30 mouse cellular contexts compared by ENCODE assay signal in the genomic region with DNA sequence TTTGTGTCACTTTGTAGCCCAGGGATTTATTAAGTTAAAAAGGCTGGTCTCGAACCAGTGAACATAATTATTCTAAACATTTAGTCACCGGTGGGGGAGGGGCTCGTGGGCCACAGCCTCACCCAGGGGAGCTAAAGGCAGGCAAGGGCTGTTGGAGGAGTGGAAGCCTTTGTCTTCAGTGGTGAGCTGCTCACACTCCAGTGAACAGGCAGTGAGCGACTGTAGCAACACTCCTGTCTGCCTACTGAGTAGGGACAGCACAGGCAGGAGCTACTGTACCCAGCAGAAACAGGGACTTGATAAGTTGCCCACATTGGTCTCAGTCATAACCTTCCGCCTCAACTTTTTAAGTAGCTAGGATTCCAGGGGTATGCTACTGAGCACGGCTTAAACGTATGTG. TPM values are rescaled to one million over a fixed set of nuclear protein-coding genes. Genes with fewer than 3 reads are reported as not detected.
DNase-seq lines count a peak whose midpoint lies in the region; ATAC-seq and TF ChIP-seq lines count a peak whose summit lies in the region.
"Had no signal": no experiment of that assay in that cellular context is flagged by ENCODE, and none has a peak within 500 bp of the region (broad histone marks: within the 10 kb centered on the region; RNA-seq: fewer than 3 reads in every experiment).

No protein-coding gene starts in this region.

- peak overlapping the region; percentile 60 for H3K27ac ChIP-seq in forebrain, embryonic 10.5 days
- no peak overlapping the region for H3K27ac ChIP-seq in forebrain, embryonic 11.5 days (ENCODE audit: low read depth, low read length)
- peak overlapping the region; percentile 68; the same call in 1 of the 2 replicates for H3K27ac ChIP-seq in hindbrain, embryonic 10.5 days
- H3K27ac ChIP-seq in hindbrain, embryonic 11.5 days (ENCODE audit: low read depth, low read length), result no peak overlapping the region
- peak overlapping the region; percentile 15; the same call in 1 of the 2 replicates for H3K27ac ChIP-seq in kidney, postnatal 0 days
- H3K27ac ChIP-seq in embryonic facial prominence, embryonic 10.5 days (replicated peaks), result peak overlapping the region; percentile 25; the same call in 1 of the 2 replicates
- H3K27ac ChIP-seq: gastrocnemius, adult 2 months; hindbrain, embryonic 12.5 days; layer of hippocampus, adult 2 months; left cerebral cortex, adult 2 months; limb, embryonic 15.5 days; liver, embryonic 14.5 days; stomach, postnatal 0 days had no signal

- peaks cover 23% of the 10 kb centered on the region for H3K4me1 ChIP-seq in forebrain, embryonic 10.5 days
- H3K4me1 ChIP-seq in forebrain, embryonic 11.5 days (replicated peaks; ENCODE audit: control insufficient read depth, insufficient read depth, low read length), result no peaks in the 10 kb centered on the region
- peaks cover 51% of the 10 kb centered on the region for H3K4me1 ChIP-seq in hindbrain, embryonic 10.5 days (replicated peaks)
- H3K4me1 ChIP-seq in hindbrain, embryonic 11.5 days (replicated peaks; ENCODE audit: control insufficient read depth, insufficient read depth, low read length), result no peaks in the 10 kb centered on the region
- H3K4me1 ChIP-seq in kidney, postnatal 0 days (replicated peaks; ENCODE audit: insufficient read depth, low read length), result no peaks in the 10 kb centered on the region; the same call in 1 of the 2 replicates
- H3K4me1 ChIP-seq in embryonic facial prominence, embryonic 10.5 days, result peaks cover 39% of the 10 kb centered on the region

- DNase-seq in forebrain, embryonic 10.5 days (ENCODE audit: extremely low spot score, low spot score), result no peak
- DNase-seq in forebrain, embryonic 11.5 days (ENCODE audit: low spot score), result no peak
- no peak for DNase-seq in hindbrain, embryonic 10.5 days (ENCODE audit: low spot score)
- no peak for DNase-seq in hindbrain, embryonic 11.5 days (ENCODE audit: low spot score)
- no peak for DNase-seq in kidney, postnatal 0 days (ENCODE audit: low spot score)
- no peak for DNase-seq in kidney, adult 8-10 months
- no peak for DNase-seq in embryonic facial prominence, embryonic 10.5 days (ENCODE audit: low spot score)
- no peak for DNase-seq in frontal cortex, postnatal 36 days (ENCODE audit: low spot score in 2 of 2)
- DNase-seq: cerebellum, adult 18-20 months; cerebellum, postnatal 10 days; gastrocnemius, adult 2 months; gastrocnemius, postnatal 36 days; heart, adult 18-20 months; kidney, postnatal 25 days; lung, embryonic 14.5 days; lung, postnatal 14 days; right cerebral cortex, postnatal 4 days; thymus, adult 18-20 months; thymus, postnatal 25 days had no signal

- H3K9me3 ChIP-seq in forebrain, embryonic 10.5 days, result no peaks in the 10 kb centered on the region
- H3K9me3 ChIP-seq in forebrain, embryonic 11.5 days (ENCODE audit: control insufficient read depth, low read length), result no peaks in the 10 kb centered on the region
- no peaks in the 10 kb centered on the region for H3K9me3 ChIP-seq in hindbrain, embryonic 10.5 days
- no peaks in the 10 kb centered on the region for H3K9me3 ChIP-seq in hindbrain, embryonic 11.5 days (ENCODE audit: control insufficient read depth, low read length)
- H3K9me3 ChIP-seq in kidney, postnatal 0 days (replicated peaks; ENCODE audit: low read length), result no peaks in the 10 kb centered on the region
- no peaks in the 10 kb centered on the region for H3K9me3 ChIP-seq in embryonic facial prominence, embryonic 10.5 days
- H3K9me3 ChIP-seq: embryonic facial prominence, embryonic 15.5 days; G1E; hindbrain, embryonic 12.5 days; limb, embryonic 15.5 days had no signal

- H3K9ac ChIP-seq in forebrain, embryonic 11.5 days (ENCODE audit: low read length), result no peak overlapping the region
- no peak overlapping the region for H3K9ac ChIP-seq in hindbrain, embryonic 11.5 days (ENCODE audit: low read depth, low read length)
- H3K9ac ChIP-seq in kidney, postnatal 0 days (ENCODE audit: low read depth, low read length), result no peak overlapping the region
- H3K9ac ChIP-seq: embryonic facial prominence, embryonic 15.5 days; hindbrain, embryonic 12.5 days; limb, embryonic 15.5 days; liver, embryonic 14.5 days; lung, embryonic 14.5 days had no signal

- H3K4me3 ChIP-seq in forebrain, embryonic 10.5 days, result no peak overlapping the region
- no peak overlapping the region for H3K4me3 ChIP-seq in forebrain, embryonic 11.5 days (ENCODE audit: low read depth, low read length)
- no peak overlapping the region for H3K4me3 ChIP-seq in hindbrain, embryonic 10.5 days
- no peak overlapping the region for H3K4me3 ChIP-seq in hindbrain, embryonic 11.5 days (ENCODE audit: low read depth, low read length)
- no peak overlapping the region for H3K4me3 ChIP-seq in kidney, postnatal 0 days (replicated peaks; ENCODE audit: low read depth, low read length)
- H3K4me3 ChIP-seq in embryonic facial prominence, embryonic 10.5 days, result no peak overlapping the region
- H3K4me3 ChIP-seq: embryonic facial prominence, embryonic 15.5 days; gastrocnemius, adult 2 months; hindbrain, embryonic 12.5 days; layer of hippocampus, adult 2 months; left cerebral cortex, adult 2 months; limb, embryonic 15.5 days had no signal

- H3K36me3 ChIP-seq in forebrain, embryonic 10.5 days (replicated peaks), result peaks cover 31% of the 10 kb centered on the region
- H3K36me3 ChIP-seq in forebrain, embryonic 11.5 days (ENCODE audit: control insufficient read depth, insufficient read depth, low read length), result no peaks in the 10 kb centered on the region
- peaks cover 40% of the 10 kb centered on the region for H3K36me3 ChIP-seq in hindbrain, embryonic 10.5 days
- H3K36me3 ChIP-seq in hindbrain, embryonic 11.5 days (ENCODE audit: control insufficient read depth, insufficient read depth, low read length), result no peaks in the 10 kb centered on the region
- peaks cover 25% of the 10 kb centered on the region for H3K36me3 ChIP-seq in kidney, postnatal 0 days (ENCODE audit: insufficient read depth, low read length)
- H3K36me3 ChIP-seq in embryonic facial prominence, embryonic 10.5 days (replicated peaks), result peaks cover 65% of the 10 kb centered on the region
- H3K36me3 ChIP-seq: G1E had no signal

- no peak for TF ChIP-seq CTCF in kidney, postnatal 0 days (IDR thresholded peaks at IDR 0.05; ENCODE audit: low read depth)

- H3K27me3 ChIP-seq in forebrain, embryonic 10.5 days (ENCODE audit: poor library complexity, severe bottlenecking), result no peaks in the 10 kb centered on the region
- no peaks in the 10 kb centered on the region for H3K27me3 ChIP-seq in forebrain, embryonic 11.5 days (ENCODE audit: control insufficient read depth, insufficient read depth, low read length)
- H3K27me3 ChIP-seq in hindbrain, embryonic 10.5 days (ENCODE audit: insufficient read depth, poor library complexity, severe bottlenecking), result no peaks in the 10 kb centered on the region
- H3K27me3 ChIP-seq in hindbrain, embryonic 11.5 days (ENCODE audit: control insufficient read depth, insufficient read depth, low read length), result no peaks in the 10 kb centered on the region
- no peaks in the 10 kb centered on the region for H3K27me3 ChIP-seq in kidney, postnatal 0 days (ENCODE audit: insufficient read depth, low read length)
- no peaks in the 10 kb centered on the region for H3K27me3 ChIP-seq in embryonic facial prominence, embryonic 10.5 days (replicated peaks; ENCODE audit: low read depth, poor library complexity, severe bottlenecking)
- H3K27me3 ChIP-seq: embryonic facial prominence, embryonic 15.5 days; hindbrain, embryonic 12.5 days; limb, embryonic 15.5 days had no signal

- no peak for ATAC-seq in forebrain, embryonic 11.5 days (replicated peaks; ENCODE audit: low FRiP score)
- no peak for ATAC-seq in hindbrain, embryonic 11.5 days (ENCODE audit: low FRiP score)
- 0 out of 2 replicates have a peak, but pooled peaks have one; percentile 33 for ATAC-seq in kidney, postnatal 0 days (replicated peaks; ENCODE audit: low FRiP score, low read depth)
- ATAC-seq: forebrain, embryonic 14.5 days; intestine, postnatal 0 days; midbrain, embryonic 16.5 days had no signal

- H3K4me2 ChIP-seq in forebrain, embryonic 11.5 days (ENCODE audit: low read depth, low read length, severe bottlenecking), result no peak overlapping the region
- no peak overlapping the region for H3K4me2 ChIP-seq in hindbrain, embryonic 11.5 days (replicated peaks; ENCODE audit: low read depth, low read length)
- no peak overlapping the region for H3K4me2 ChIP-seq in kidney, postnatal 0 days (ENCODE audit: low read length)
- H3K4me2 ChIP-seq: embryonic facial prominence, embryonic 15.5 days; hindbrain, embryonic 12.5 days; limb, embryonic 15.5 days; lung, embryonic 14.5 days had no signal

- WGBS in forebrain, embryonic 10.5 days, result 67% methylated on average over 7 of the region's 7 CpGs
- 67% methylated on average over 7 of the region's 7 CpGs for WGBS in forebrain, embryonic 11.5 days
- WGBS in hindbrain, embryonic 10.5 days, result 65% methylated on average over 7 of the region's 7 CpGs
- 64% methylated on average over 7 of the region's 7 CpGs for WGBS in hindbrain, embryonic 11.5 days
- WGBS in kidney, postnatal 0 days, result 50% methylated on average over 7 of the region's 7 CpGs
- 69% methylated on average over 7 of the region's 7 CpGs for WGBS in embryonic facial prominence, embryonic 10.5 days

RNA-seq across cellular contexts. Expression of a gene that starts 44.5 kb away (rescaled TPM):
- polyA plus RNA-seq in forebrain, embryonic 10.5 days (2016; fragmentation: Nextera tagmentation; extraction: Ambion mirVana), result 29.0 and 31.3 TPM in 2 replicates
- 22.2 TPM in 2 replicates for polyA plus RNA-seq in forebrain, embryonic 11.5 days (2014; fragmentation: Nextera tagmentation; extraction: Ambion mirVana)
- polyA plus RNA-seq in hindbrain, embryonic 10.5 days (2016; fragmentation: Nextera tagmentation; extraction: Ambion mirVana), result 31.9 and 40.0 TPM in 2 replicates
- polyA plus RNA-seq in hindbrain, embryonic 11.5 days (2014; fragmentation: Nextera tagmentation; extraction: Ambion mirVana), result 19.2 and 22.7 TPM in 2 replicates
- polyA plus RNA-seq in kidney, postnatal 0 days (2015; fragmentation: Nextera tagmentation; extraction: Ambion mirVana), result 174 and 180 TPM in 2 replicates
- 13.1 and 24.6 TPM in 2 replicates for polyA plus RNA-seq in embryonic facial prominence, embryonic 10.5 days (2016; fragmentation: Nextera tagmentation; extraction: Ambion mirVana)
- polyA plus RNA-seq: G1E had no signal

Comparison
In these comparisons a context has a peak if more than half of its experiments do, and no peak if none do; other contexts are left out.
1. H3K27ac ChIP-seq: peak in forebrain, embryonic 10.5 days (single experiment), hindbrain, embryonic 10.5 days (single experiment), kidney, postnatal 0 days (single experiment) and embryonic facial prominence, embryonic 10.5 days (single experiment); none in forebrain, embryonic 11.5 days (single experiment) and hindbrain, embryonic 11.5 days (single experiment).